Mouse (Mus musculus) lung, adult 10 weeks (tissue): ENCODE measurements around the gene Wdr54. TPM values are rescaled to one million over a fixed set of nuclear protein-coding genes. Genes with fewer than 3 reads are reported as not detected.

ENCODE experiments used
- polyA plus RNA-seq: library from polyadenylated mRNA; stranded (reverse); fragments of 350-450 nt; fragmentation: Illumina TruSeq; extraction: RNeasy Lipid Tissue Mini Kit (QIAGEN cat#74804); gene quantifications from one replicate; pipeline ENCODE4 v1.2.3, GENCODE M21; 2014; ENCODE audit warnings: low read depth, low replicate concordance; ENCODE audit not compliant: insufficient read depth

Gene Wdr54
- 6.7 TPM for polyA plus RNA-seq

GRCm38 (mm10) chr6:83156259-83156684, at the start of gene Wdr54, which contains the start of gene 1700003E16Rik:
TSS of gene Wdr54 (minus strand) at chr6:83156397.
TSS of gene 1700003E16Rik (plus strand) at chr6:83156404.

GRCm38 (mm10) chr6:83165607-83166242, 9.5 kb upstream of the Wdr54 start, which contains the start of gene Dctn1:
TSS of gene Dctn1 (plus strand) at chr6:83165920.

GRCm38 (mm10) chr6:83134951-83135513, 21.2 kb downstream of the Wdr54 start, which contains the start of gene Rtkn:
TSS of gene Rtkn (plus strand) at chr6:83135463.

GRCm38 (mm10) chr6:83125331-83125730, 30.9 kb downstream of the Wdr54 start, which contains the start of gene Ino80b:
TSS of gene Ino80b (minus strand) at chr6:83125431.

GRCm38 (mm10) chr6:83120930-83121862, 35.0 kb downstream of the Wdr54 start, which contains the start of gene Wbp1:
TSS of gene Wbp1 (minus strand) at chr6:83121559.

GRCm38 (mm10) chr6:83115011-83115671, 41.1 kb downstream of the Wdr54 start, which contains the start of gene Mogs:
TSS of gene Mogs (plus strand) at chr6:83115496.

GRCm38 (mm10) chr6:83108762-83109668, 47.2 kb downstream of the Wdr54 start, which contains the start of gene Mrpl53:
TSS of gene Mrpl53 (plus strand) at chr6:83109040.

GRCm38 (mm10) chr6:83101316-83101687, 54.9 kb downstream of the Wdr54 start, which contains the start of the genes Ccdc142 and Gm42688:
TSS of gene Ccdc142 (plus strand) at chr6:83101601.
TSS of gene Gm42688 (plus strand) at chr6:83101617.

Other genes starting within 250 kb of the Wdr54 start
- 5.8 TPM for gene Sema4f, start 216.6 kb downstream of the Wdr54 start, polyA plus RNA-seq
- 2.0 TPM for gene M1ap, start 209.5 kb downstream of the Wdr54 start, polyA plus RNA-seq
- 16.3 TPM for gene Dok1, start 122.9 kb downstream of the Wdr54 start, polyA plus RNA-seq
- 3.4 TPM for gene Loxl3, start 122.2 kb downstream of the Wdr54 start, polyA plus RNA-seq
- 127 TPM for gene Aup1, start 101.9 kb downstream of the Wdr54 start, polyA plus RNA-seq
- gene Htra2, start 101.1 kb downstream of the Wdr54 start, polyA plus RNA-seq, result 34.7 TPM
- gene Dqx1, start 98.6 kb downstream of the Wdr54 start, polyA plus RNA-seq, result 2.2 TPM
- not detected for gene Tlx2, start 86.1 kb downstream of the Wdr54 start, polyA plus RNA-seq
- gene Pcgf1, start 78.5 kb downstream of the Wdr54 start, polyA plus RNA-seq, result 16.3 TPM
- gene Lbx2, start 70.0 kb downstream of the Wdr54 start, polyA plus RNA-seq, result 2.9 TPM
- 1.3 TPM for gene Ccdc142, start 54.8 kb downstream of the Wdr54 start, polyA plus RNA-seq
- gene Gm42688, start 54.8 kb downstream of the Wdr54 start, polyA plus RNA-seq, result 1.8 TPM
- gene Mrpl53, start 47.4 kb downstream of the Wdr54 start, polyA plus RNA-seq, result 86.8 TPM
- 17.2 TPM for gene Mogs, start 40.9 kb downstream of the Wdr54 start, polyA plus RNA-seq
- gene Wbp1, start 34.8 kb downstream of the Wdr54 start, polyA plus RNA-seq, result 67.8 TPM
- 19.2 TPM for gene Ino80b, start 31.0 kb downstream of the Wdr54 start, polyA plus RNA-seq
- gene Rtkn, start 20.9 kb downstream of the Wdr54 start, polyA plus RNA-seq, result 22.6 TPM
- gene 1700003E16Rik, start within 50 bp of the Wdr54 start, polyA plus RNA-seq, result 3.6 TPM
- 44.7 TPM for gene Dctn1, start 9.5 kb upstream of the Wdr54 start, polyA plus RNA-seq
- 8.0 TPM for gene Slc4a5, start 63.4 kb upstream of the Wdr54 start, polyA plus RNA-seq
- gene Mthfd2, start 169.5 kb upstream of the Wdr54 start, polyA plus RNA-seq, result 3.9 TPM
- gene Mob1a, start 169.6 kb upstream of the Wdr54 start, polyA plus RNA-seq, result 55.0 TPM
- gene Bola3, start 192.8 kb upstream of the Wdr54 start, polyA plus RNA-seq, result 71.9 TPM